Mouse (Mus musculus): ENCODE measurements around the gene Olfr1100. TPM values are rescaled to one million over a fixed set of nuclear protein-coding genes. Genes with fewer than 3 reads are reported as not detected.

The Olfr1100 gene
- not detected for total RNA-seq (2021)
- long read RNA-seq, experiment 1: 0 reads
- long read RNA-seq, experiment 2: 0 reads

- DNase-seq: no peak
These were observed at the start of gene Olfr1100 for GRCm38 (mm10) chr2:86979854-86980253. Gene Olfr1100 (minus strand): TSS chr2:86979954.

GRCm38 (mm10) chr2:87026980-87027379 lies 47.2 kb upstream of the Olfr1100 start, which contains the start of gene Olfr1104:
Gene Olfr1104 (minus strand): TSS chr2:87027080.
- no peak for DNase-seq

- DNase-seq: no peak
These were observed 18.3 kb upstream of the Olfr1100 start, which contains the start of gene Olfr1102 for GRCm38 (mm10) chr2:86998098-86998497. Gene Olfr1102 (plus strand): TSS chr2:86998398.

DNA sequence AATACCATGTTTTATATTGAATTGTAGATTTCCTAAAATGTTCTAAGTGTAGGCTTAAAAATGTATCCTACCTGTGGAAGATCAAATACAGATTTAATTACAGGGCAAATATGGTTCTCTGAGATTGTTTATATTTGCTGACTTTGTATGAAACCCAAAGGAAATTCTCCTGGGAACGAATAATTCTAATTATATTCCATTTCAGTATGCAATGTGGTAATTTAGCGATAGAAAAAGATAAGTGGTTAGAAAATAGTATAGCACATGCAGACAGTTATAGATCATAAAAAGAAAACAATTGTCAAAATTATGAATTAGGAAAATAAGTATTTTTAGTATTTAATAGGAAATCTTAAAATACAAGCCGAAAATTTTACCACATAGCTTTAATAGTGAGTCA lies 11.4 kb upstream of the Olfr1100 start, which contains the start of gene Olfr1101:
Gene Olfr1101 (minus strand): TSS at position 101 of the 400 bp plus-strand sequence.
- no peak for DNase-seq

GRCm38 (mm10) chr2:86960593-86960992 lies 19.2 kb downstream of the Olfr1100 start, which contains the start of gene Olfr1099:
Gene Olfr1099 (minus strand): TSS chr2:86960693.
- DNase-seq: no peak

DNA sequence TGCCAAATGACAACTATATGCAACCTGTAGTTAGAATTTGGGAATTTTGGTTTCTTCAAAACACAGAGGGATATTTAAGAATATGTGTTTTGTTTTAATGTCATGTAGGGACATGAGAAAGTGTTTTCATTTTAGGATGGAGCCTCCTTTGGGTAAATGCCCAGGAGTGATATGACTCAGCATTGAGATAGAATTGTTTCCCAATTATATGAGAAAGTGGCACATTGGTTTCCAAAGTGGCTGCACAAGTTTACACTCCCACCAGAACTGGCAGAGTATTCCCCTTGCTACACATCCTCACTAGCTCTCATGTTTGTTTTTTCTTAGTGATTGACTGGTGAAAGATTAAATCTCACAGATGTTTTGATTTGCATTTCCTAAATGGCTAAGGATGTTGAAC lies 53.2 kb downstream of the Olfr1100 start:
- DNase-seq: no peak

Other genes with a start within 250 kb of the Olfr1100 start
- not detected for gene Olfr1089, start 246.3 kb downstream of the Olfr1100 start, total RNA-seq (2021)
- gene Olfr1090, start 221.0 kb downstream of the Olfr1100 start, total RNA-seq (2021): not detected
- gene Olfr1093, start 197.5 kb downstream of the Olfr1100 start, total RNA-seq (2021): not detected
- gene Olfr141, start 169.9 kb downstream of the Olfr1100 start, total RNA-seq (2021): not detected
- not detected for gene Olfr1094, start 155.3 kb downstream of the Olfr1100 start, total RNA-seq (2021)
- not detected for gene Olfr1095, start 128.3 kb downstream of the Olfr1100 start, total RNA-seq (2021)
- not detected for gene Gm13723, start 105.2 kb downstream of the Olfr1100 start, total RNA-seq (2021)
- gene Olfr1097, start 87.7 kb downstream of the Olfr1100 start, total RNA-seq (2021): not detected
- not detected for gene Olfr1098, start 55.4 kb downstream of the Olfr1100 start, total RNA-seq (2021)
- gene Olfr1099, start 19.3 kb downstream of the Olfr1100 start, total RNA-seq (2021): not detected
- gene Olfr1101, start 11.3 kb upstream of the Olfr1100 start, total RNA-seq (2021): not detected
- gene Olfr1102, start 18.4 kb upstream of the Olfr1100 start, total RNA-seq (2021): not detected
- not detected for gene Olfr1104, start 47.1 kb upstream of the Olfr1100 start, total RNA-seq (2021)
- not detected for gene Olfr1105, start 56.6 kb upstream of the Olfr1100 start, total RNA-seq (2021)
- not detected for gene Olfr1106, start 72.3 kb upstream of the Olfr1100 start, total RNA-seq (2021)
- not detected for gene Olfr1107, start 95.9 kb upstream of the Olfr1100 start, total RNA-seq (2021)
- not detected for gene Olfr1109, start 116.1 kb upstream of the Olfr1100 start, total RNA-seq (2021)
- gene Olfr259, start 134.6 kb upstream of the Olfr1100 start, total RNA-seq (2021): not detected
- gene Olfr1110, start 160.3 kb upstream of the Olfr1100 start, total RNA-seq (2021): not detected
- gene Olfr1111, start 172.7 kb upstream of the Olfr1100 start, total RNA-seq (2021): not detected
- not detected for gene Olfr1112, start 207.8 kb upstream of the Olfr1100 start, total RNA-seq (2021)
- not detected for gene Olfr1113, start 229.0 kb upstream of the Olfr1100 start, total RNA-seq (2021)